Mouse (Mus musculus): Measurements from ENCODE around the gene Gm20481.

- no peak for TF ChIP-seq CTCF (IDR thresholded peaks at IDR 0.05; ENCODE audit: low read depth, low read length)
- no peak for TF ChIP-seq EP300 (IDR thresholded peaks at IDR 0.05; ENCODE audit: insufficient read depth, low read depth, low read length)
- TF ChIP-seq POLR2A (IDR thresholded peaks at IDR 0.05; ENCODE audit: insufficient read depth, low read length) = no peak
These were observed 9.9 kb downstream of the Gm20481 start for GRCm38 (mm10) chr17:34979631-34980030.

Data from ES-Bruce4 (cell line).